Mouse (Mus musculus) cerebellum, adult 2 months (tissue): ENCODE measurements at regions not wholly inside any gene's neighbourhood (a gene's known extent, or its start where the extent isn't known, plus 50 kb on each side); places are given as distances from the start of the nearest gene placed in this dataset.

Experiments used
- DNase-seq, 2 experiments: peaks; one replicate each; pipeline ENCODE4 v3.0.0; 2021
- H3K27ac ChIP-seq: fragments of 200-500 bp; 2 replicates; pipeline ENCODE4 v1.5.1; 2012; ENCODE audit warnings: low read length, control low read depth, inconsistent platforms; ENCODE audit not compliant: insufficient read depth
- H3K27me3 ChIP-seq: fragments of 200-500 bp; 2 replicates; pipeline ENCODE4 v1.6.1; 2012; ENCODE audit warnings: inconsistent platforms, mild to moderate bottlenecking, low read length, moderate library complexity; ENCODE audit not compliant: control insufficient read depth, insufficient read depth
- H3K4me1 ChIP-seq: fragments of 200-500 bp; 2 replicates; pipeline ENCODE4 v1.6.1; 2011; ENCODE audit warnings: low read length; ENCODE audit not compliant: control insufficient read depth, insufficient read depth
- H3K4me3 ChIP-seq: fragments of 200-500 bp; replicated peaks from 2 replicates; pipeline ENCODE3; 2011; ENCODE audit warnings: mild to moderate bottlenecking, low read depth, low read length, control low read depth; ENCODE audit not compliant: insufficient read depth
- CTCF ChIP-seq: fragments of 200-500 bp; IDR thresholded peaks from 2 replicates; pipeline ENCODE4 v1.5.1; 2011; ENCODE audit warnings: low read depth, mild to moderate bottlenecking, control low read depth, low read length, moderate library complexity, borderline replicate concordance; ENCODE audit not compliant: insufficient read depth
- POLR2A ChIP-seq: fragments of 200-500 bp; IDR thresholded peaks from 2 replicates; pipeline ENCODE4 v1.6.1; 2011; ENCODE audit warnings: low read length, control low read depth, borderline replicate concordance; ENCODE audit not compliant: insufficient read depth
- WGBS: fragments of 180-500 bp; shearing (Covaris S2); methylation state at CpG from one replicate; pipeline ENCODE4 v1.1.7; 2018; 5-methylcytosine and 5-hydroxymethylcytosine counted together

DNA sequence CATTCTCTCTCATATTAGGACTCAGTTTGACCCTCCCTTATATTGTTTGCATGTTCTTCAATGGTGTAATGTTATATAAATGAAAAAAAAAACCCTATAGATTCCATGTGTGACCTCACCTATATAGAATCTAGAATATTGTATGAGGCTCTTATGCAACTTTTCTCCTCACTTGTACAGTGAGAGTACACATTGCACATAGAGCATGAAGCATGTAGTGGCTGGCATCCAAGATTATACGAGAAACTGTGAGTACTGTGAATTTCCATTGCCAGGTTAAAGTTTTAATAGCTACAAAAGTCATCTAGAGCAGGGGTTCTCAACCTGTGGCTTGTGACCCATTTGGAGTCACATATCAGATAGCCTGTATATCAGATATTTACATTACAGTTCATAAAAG lies 96.5 kb upstream of the Thbs1 start:
- no peak for TF ChIP-seq POLR2A
- TF ChIP-seq CTCF, result no peak
- Histone ChIP-seq H3K4me3 (no peak overlapping the region), H3K4me1 (no peaks in the 10 kb centered on the region), H3K27me3 (no peaks in the 10 kb centered on the region), H3K27ac (no peak overlapping the region)
- no peak for DNase-seq
- WGBS, result 54% methylated on average over 1 of the region's 1 CpGs

DNA sequence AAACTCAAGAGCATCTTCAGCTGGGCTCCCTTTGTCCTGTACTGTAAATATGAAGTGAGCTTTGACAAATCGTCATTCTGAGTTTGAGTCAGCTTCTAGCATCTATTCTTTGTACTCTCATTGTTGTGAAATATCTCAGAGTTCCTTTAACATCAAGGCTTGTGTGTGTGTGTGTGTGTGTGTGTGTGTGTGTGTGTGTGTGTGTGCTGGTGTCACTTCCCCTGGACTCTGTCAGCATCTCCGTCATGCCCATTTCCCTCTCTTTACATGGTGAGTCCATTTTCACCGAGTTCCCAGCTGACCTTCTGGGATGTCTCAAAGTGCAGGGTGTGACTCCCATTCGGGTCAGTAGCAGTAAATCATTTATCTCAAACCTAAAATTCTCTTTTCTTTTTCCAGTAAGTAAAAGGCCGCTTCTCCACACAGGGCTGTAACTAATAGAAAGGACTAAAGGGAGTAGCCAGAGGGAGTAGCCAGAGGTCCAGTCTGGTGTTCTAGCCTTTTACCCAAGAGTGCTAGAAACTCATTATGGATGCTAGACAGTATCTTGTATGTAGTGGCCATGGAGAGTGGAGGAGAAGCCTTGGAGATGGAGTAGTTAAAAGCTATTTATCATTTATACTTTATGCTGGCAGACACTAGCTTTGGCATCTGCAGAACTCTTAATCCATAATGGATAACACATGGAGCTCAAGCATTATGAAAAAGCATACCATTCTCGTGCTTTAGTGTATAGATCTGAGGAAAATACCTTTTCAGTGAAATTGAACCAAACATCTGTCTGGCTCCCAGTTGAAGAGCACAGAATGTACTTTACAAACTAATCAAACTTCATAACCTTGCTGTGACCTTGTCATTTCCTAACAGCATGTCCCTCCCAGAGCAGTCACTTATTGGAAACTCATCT lies 85.6 kb upstream of the Thbs1 start:
- 78% methylated on average over 6 of the region's 6 CpGs for whole genome bisulfite sequencing
- Histone ChIP-seq H3K4me3 (no peak overlapping the region), H3K27ac (no peak overlapping the region), H3K4me1 (no peaks in the 10 kb centered on the region), H3K27me3 (no peaks in the 10 kb centered on the region)
- TF ChIP-seq CTCF (no peak), POLR2A (no peak)
- DNase-seq, result no peak

DNA sequence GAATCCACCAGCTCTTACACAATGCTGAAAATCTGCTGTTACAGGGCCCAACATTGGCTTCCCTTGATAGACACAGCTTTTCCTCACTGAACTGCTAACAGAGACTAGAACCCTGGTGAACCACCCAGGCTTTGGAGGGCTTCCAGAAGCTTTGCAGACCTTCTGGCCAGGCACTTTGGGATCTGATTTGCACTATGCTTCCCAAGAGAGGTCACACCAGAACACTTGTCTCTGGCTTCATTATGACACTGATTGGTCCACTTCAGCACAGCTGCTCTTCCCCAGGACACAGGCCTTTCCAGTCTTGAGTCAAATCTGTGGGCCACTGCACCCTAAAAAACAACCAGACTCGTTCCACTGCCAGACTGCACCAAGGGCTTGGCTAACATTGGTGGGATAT lies 82.8 kb upstream of the Thbs1 start:
- WGBS, result 34% methylated on average over 1 of the region's 1 CpGs

DNA sequence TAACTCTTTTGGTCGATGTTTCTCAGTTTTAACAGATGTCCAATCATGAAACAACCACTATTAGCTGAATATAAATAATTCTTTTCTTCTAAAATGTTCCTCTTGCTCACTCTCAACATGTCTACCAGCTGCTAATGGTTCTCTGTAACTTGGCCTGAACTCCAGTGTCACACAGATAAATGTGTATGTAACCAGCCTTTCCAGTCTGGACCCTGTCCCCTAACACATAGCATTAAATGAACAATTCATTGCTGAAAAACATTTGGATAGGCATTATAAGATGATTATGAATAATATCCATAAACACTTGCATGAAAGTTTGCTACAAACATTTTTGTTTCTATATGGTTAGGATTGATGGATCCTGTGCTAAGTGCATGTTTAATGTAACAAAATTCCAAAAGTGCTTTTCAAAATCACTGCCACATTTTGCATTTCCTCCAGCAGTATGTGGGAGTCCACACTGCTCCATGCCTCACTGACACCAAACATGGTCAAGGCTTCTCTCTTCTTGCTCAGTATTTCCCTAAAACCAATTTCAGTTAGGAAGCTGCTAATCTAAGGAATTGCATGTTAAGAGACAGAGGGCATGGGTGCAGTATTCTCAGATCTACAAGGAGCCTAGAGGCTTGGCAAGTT lies 82.1 kb upstream of the Thbs1 start:
- WGBS, result 67% methylated on average over 1 of the region's 1 CpGs
- H3K27ac ChIP-seq, result no peak overlapping the region
- TF ChIP-seq POLR2A (no peak), CTCF (no peak)
- H3K27me3 ChIP-seq, result no peaks in the 10 kb centered on the region
- H3K4me1 ChIP-seq, result no peaks in the 10 kb centered on the region
- no peak for DNase-seq
- no peak overlapping the region for H3K4me3 ChIP-seq

More for the DNA sequence above, 82.8 kb upstream of the Thbs1 start:
- H3K4me3 ChIP-seq, result no peak overlapping the region
- no peaks in the 10 kb centered on the region for H3K27me3 ChIP-seq
- DNase-seq, result no peak
- H3K27ac ChIP-seq, result no peak overlapping the region
- no peaks in the 10 kb centered on the region for H3K4me1 ChIP-seq
- TF ChIP-seq POLR2A (no peak), CTCF (no peak)

DNA sequence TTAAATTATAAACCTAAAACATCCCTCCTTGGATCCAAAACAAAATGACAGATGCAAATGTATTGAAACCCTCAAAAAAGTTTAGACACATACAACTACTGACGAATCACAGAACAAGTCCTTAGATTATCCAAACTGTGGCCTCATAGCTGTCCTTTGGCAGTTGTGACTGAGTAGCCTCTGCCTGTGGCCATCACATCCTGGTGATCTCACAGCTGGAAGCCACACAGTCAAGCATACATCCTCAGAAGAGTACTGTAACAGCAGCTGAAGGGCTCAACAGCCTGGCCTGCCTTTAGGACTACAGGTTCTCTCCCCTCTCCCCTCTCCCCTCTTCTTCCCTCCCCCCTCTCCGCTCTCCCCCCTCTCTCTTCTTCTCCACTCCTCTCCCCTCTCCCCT lies 80.0 kb upstream of the Thbs1 start:
- no peak for TF ChIP-seq CTCF
- TF ChIP-seq POLR2A, result no peak
- Histone ChIP-seq H3K27me3 (no peaks in the 10 kb centered on the region), H3K4me1 (no peaks in the 10 kb centered on the region), H3K27ac (no peak overlapping the region), H3K4me3 (no peak overlapping the region)
- no peak for DNase-seq
- 83% methylated on average over 2 of the region's 2 CpGs for WGBS

DNA sequence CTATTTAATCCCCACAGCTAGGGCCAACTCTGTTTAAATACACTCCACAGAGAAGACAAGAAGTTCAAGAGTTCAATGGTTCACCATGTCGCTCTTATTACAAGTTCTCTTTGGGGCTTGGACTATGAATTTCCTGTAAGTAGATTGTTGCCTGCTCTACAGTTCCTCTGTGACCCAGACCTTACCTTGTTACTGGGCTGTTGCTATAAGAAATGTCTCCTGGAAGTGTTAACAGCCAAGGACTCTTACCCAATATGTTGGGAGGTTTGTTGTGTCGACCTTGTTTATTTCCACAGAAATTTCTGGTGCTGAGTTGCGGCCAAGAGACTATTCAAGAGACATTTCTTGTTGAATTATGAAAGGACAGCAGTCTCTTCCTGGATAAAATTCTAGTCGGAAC lies 78.3 kb upstream of the Thbs1 start:
- no peaks in the 10 kb centered on the region for H3K4me1 ChIP-seq
- no peak for DNase-seq
- no peaks in the 10 kb centered on the region for H3K27me3 ChIP-seq
- WGBS, result 85% methylated on average over 4 of the region's 4 CpGs
- no peak overlapping the region for H3K4me3 ChIP-seq
- TF ChIP-seq POLR2A (no peak), CTCF (no peak)
- H3K27ac ChIP-seq, result no peak overlapping the region

DNA sequence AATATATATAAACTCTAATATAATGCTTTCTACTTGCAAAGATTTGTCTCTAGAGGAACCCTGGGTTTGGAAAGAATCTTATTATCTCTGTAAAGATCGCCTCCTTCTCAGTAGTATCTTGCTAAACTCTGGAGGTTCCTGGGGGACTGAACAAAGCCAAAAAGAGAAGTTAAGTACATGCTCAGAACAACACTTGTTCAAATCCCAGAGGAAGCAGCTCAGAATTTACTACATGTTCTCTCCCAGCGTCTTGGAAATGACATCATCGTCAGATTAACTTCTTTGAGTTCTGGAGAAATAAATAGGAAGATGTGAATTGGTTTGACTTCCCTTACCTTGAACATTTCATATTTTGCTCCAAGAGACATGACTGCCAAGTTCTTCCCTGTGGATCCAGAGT lies 77.7 kb upstream of the Thbs1 start:
- no peak overlapping the region for H3K27ac ChIP-seq
- WGBS, result 87% methylated on average over 3 of the region's 3 CpGs
- H3K27me3 ChIP-seq, result no peaks in the 10 kb centered on the region
- TF ChIP-seq CTCF, result no peak
- TF ChIP-seq POLR2A, result no peak
- H3K4me1 ChIP-seq, result no peaks in the 10 kb centered on the region
- no peak for DNase-seq
- no peak overlapping the region for H3K4me3 ChIP-seq

DNA sequence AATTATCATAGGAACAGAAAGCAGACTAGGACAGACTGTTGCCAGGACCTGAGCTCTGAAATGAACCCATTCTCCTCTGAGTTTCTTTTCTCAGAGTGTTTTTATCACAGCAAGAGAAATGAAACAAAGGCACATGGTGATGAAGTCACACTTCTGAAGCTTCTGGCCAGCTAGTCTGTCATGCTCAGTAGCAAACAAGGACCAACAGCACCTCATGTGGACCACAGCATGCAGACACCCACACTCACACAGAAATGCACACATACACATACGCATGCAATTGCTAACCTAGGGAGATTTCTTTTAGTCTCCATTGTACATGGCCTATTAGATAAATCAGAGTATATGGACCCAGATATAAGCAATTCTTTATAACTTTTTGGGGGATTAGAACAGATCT lies 76.3 kb upstream of the Thbs1 start:
- no peak overlapping the region for H3K4me3 ChIP-seq
- DNase-seq, result no peak
- no peak overlapping the region for H3K27ac ChIP-seq
- no peaks in the 10 kb centered on the region for H3K27me3 ChIP-seq
- no peaks in the 10 kb centered on the region for H3K4me1 ChIP-seq
- 93% methylated on average over 1 of the region's 1 CpGs for WGBS
- no peak for TF ChIP-seq CTCF
- TF ChIP-seq POLR2A, result no peak
